Mouse (Mus musculus): ENCODE measurements around the gene Grin2a.

GRCm38 (mm10) chr16:9625652-9626444 lies 369.5 kb downstream of the Grin2a start:
- TF ChIP-seq CTCF (conservative IDR thresholded peaks at IDR 0.05; ENCODE audit: insufficient read depth, insufficient read length, low read depth, low read length) (no peak), POLR2A (IDR thresholded peaks at IDR 0.05; ENCODE audit: low read depth, low read length) (no peak)
